Mouse (Mus musculus) lung, postnatal 36 days (tissue): ENCODE data around the gene Rnpep.
A peak's percentile ranks its signal among the peaks of the same experiment; 100 is the strongest.

Experiments used
- DNase-seq: peaks from one replicate; pipeline ENCODE4 v3.0.0; 2022; ENCODE audit warnings: mixed read lengths

Rnpep gene

GRCm38 (mm10) chr1:135283826-135284291, at the start of gene Rnpep:
Gene Rnpep, minus strand, starts transcription at chr1:135284084.
- peak; percentile 74 for DNase-seq

DNA sequence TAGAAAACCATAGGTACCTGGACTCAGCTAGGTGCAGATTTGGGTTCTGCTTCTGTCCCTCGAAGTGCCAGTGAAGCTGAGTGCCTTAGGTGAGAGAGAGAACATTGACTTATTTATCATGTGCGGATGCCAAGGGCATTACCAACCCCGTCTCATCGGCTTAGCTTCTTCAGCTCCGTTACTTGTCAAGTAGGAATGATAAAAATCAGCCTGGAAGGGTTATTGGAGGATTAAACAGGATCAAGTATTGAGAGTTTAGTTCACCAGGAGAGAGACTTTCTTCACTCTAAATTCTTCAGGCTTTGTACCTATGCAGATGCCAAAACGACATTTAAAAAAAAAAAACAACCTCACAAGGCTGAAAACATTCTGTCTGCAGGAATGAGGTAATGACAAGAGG, 46.7 kb upstream of the Rnpep start:
- no peak for DNase-seq

DNA sequence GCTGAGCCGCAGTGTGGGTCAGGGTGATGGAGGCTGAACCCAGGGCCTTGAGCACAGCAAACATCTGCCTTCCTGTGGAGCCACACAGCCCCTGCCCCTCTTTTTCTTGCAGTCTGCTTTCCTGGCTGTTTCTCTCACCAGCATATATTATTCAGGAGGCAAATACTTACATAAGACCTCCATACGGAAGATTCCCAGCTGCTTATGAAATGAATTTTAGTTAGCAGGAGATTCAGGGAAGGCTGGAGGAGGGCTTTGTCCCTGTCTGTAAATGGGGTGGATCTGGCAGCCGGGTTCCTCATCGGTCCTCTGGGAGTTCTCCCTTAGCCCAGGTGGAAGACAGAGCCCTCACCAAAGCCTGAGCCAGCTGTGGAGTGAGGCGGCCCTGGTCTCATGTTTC, 44.5 kb upstream of the Rnpep start:
- DNase-seq, result no peak

- no peak for DNase-seq
Observed at GRCm38 (mm10) chr1:135325934-135326333, 42.0 kb upstream of the Rnpep start.

- DNase-seq, result peak; percentile 74
Observed at GRCm38 (mm10) chr1:135324571-135324970, 40.7 kb upstream of the Rnpep start, which contains the start of gene Lmod1. Gene Lmod1, plus strand, starts transcription at chr1:135324807.

DNA sequence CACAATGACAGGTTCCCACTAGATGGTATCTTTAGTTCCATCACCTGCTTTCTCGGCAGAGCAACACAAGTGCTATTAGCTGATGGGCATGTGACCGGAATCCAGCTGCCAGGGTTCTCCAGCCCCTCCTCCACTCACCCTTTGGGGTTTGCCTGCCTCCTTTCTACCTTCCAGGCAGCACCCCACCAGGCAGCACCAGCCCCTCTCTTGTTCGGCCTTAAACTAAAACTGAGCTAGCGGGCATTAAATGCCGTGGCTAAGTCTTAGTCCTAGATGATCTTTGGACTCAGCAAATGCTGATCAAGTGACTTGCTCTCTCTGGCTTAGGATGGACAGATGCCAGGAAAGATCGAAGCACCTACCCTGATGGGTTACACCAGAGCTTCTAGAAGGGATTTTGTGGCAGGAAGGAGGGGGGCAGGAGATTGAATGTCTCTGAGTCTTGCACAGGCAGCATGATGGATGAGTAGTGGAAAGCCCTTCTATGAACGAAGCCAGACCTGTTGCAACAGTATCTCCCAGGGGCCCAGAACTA, 39.5 kb upstream of the Rnpep start:
- no peak for DNase-seq

- DNase-seq, result peak; percentile 95
Observed at GRCm38 (mm10) chr1:135313284-135314031, 29.6 kb upstream of the Rnpep start, which contains the start of gene Timm17a. Gene Timm17a, minus strand, starts transcription at chr1:135313778.

- no peak for DNase-seq
Observed at GRCm38 (mm10) chr1:135312201-135312600, 28.3 kb upstream of the Rnpep start.

DNA sequence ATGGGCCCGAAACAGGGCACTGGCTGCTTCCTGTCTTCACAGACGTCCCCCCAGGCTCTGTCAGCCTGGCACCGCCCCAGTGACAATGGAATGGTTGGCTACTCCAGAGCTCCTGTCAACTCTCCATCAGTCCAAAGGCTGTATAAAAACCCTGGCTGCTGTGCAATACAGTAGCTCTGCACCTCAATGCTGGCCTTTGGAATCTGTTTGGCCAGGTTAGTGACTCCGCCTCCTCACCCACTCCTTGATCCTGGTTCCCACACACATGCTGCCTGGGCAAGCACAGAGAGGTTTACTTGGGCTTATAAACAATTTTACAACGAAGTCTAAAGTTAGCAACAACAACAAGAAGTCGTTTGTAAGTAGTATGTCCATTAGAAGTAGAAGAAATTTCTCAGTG, 27.5 kb upstream of the Rnpep start:
- DNase-seq, result no peak

DNA sequence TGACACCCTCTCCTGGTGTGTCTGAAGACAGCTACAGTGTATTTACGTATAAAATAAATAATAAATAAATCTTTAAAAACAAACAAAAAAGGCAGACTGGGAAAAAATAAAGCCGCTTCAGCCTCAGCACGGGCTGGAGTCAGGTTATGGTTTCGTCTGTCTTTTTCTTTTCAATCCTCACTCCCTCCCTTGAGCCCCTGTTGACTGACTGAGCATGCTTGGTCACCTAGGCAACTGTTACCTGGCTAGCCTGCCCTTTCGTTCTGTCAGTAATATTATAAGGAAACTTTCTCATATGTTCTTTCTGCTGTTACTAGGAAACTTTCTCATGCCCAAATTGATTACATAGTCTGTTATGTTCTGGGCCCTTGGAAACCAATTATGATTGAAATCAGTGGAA, 7.0 kb upstream of the Rnpep start:
- no peak for DNase-seq

DNA sequence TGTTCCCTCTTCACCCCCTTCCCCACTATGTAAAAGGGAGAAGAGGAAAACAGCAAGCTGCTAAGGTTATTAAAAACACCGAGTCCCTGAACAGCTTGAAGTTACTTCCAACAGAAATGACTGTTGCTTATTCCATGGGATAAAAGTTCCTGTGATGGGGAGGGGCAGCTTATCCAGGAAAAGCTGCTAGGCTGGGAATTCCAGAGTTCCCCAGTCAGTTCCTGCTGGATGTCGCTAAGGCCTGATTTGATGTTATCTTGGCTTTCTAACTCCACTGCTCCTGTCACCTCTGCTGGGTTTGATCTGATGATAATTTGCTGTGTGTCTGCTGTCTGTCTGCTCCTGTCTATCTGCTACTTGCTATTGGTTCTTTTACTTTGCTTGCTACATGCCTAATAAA, 2.4 kb upstream of the Rnpep start:
- DNase-seq, result peak; percentile 35

GRCm38 (mm10) chr1:135283287-135283825, 528 bp downstream of the Rnpep start:
- DNase-seq, result peak; percentile 21

GRCm38 (mm10) chr1:135282536-135283286, 1.2 kb downstream of the Rnpep start:
- peak; percentile 82 for DNase-seq

DNA sequence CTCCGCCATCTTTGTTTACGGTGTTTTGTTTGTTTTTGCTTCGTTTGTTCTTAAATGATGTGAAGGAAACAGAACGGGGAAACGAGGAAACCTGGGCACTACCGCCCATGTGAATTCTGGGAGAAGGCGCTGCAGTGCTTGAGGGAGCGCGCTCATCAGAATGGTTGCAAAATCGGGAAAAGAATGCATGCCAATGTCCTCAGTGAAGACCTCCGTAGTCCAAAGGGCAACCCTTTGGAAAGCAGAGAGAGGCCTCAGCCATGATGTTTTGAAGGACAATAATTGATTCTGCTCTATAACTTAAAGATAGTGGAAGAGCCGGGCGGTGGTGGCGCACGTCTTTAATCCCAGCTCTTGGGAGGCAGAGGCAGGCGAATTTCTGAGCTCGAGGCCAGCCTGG, 2.0 kb downstream of the Rnpep start:
- DNase-seq, result no peak

- DNase-seq, result peak; percentile 91
Observed at GRCm38 (mm10) chr1:135280646-135281045, 3.2 kb downstream of the Rnpep start.

DNA sequence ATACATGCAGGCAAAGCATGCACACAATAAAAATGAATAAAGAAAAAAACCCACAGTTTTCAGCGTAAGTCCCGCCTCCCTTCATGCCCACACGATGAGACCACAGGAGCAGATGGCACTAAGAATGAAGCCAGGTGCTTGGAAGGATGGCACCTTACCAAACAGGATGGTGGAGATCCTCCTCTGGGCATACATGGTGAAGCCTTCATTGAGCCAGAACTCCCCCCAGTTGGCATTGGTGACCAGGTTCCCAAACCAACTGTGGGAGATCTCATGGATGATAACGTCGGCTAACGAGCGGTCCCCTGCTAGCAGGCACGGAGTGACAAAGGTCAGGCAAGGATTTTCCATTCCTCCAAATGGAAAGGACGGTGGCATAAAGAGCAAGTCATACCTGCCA, 12.5 kb downstream of the Rnpep start:
- DNase-seq, result no peak

- DNase-seq, result no peak
Observed at GRCm38 (mm10) chr1:135267663-135268446, 16.0 kb downstream of the Rnpep start.

DNA sequence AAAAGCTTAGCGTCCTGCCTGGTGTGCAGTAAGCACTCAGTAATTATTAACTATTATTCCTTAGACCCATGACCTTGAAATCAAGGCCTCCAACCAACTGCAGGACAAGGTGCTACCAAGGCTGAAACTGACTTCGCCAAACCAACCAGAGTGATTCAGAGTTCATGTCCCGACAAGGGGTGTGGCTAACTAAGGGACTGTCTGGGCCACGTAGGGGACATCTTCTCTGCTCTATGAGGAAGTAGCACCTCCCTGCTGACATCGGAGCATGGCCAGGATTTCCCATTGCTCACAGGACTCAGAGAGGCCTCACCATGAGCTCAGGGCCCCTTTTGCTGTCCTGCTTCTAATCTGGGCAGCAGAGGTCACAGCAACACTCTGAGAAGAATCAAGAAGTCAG, 18.1 kb downstream of the Rnpep start:
- no peak for DNase-seq

DNA sequence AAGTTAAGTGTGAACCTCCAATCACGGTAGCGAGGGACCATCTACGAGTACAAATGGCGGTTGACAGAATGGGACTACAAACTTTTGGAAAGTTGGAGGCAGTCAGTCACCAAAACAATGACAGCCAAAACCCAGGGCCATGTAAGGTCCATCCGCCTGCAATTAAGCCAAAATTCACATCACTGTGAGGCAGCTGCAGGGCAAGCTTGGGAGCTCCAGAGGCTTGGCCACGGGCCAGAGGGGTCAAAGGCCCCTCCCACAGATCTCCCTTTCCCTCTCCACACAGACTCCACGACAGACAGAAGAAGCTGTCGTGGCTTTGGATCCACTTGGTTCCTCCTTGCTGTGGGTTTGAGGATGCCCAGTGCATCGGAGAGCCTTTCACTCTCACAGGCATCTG, 20.6 kb downstream of the Rnpep start:
- no peak for DNase-seq

DNA sequence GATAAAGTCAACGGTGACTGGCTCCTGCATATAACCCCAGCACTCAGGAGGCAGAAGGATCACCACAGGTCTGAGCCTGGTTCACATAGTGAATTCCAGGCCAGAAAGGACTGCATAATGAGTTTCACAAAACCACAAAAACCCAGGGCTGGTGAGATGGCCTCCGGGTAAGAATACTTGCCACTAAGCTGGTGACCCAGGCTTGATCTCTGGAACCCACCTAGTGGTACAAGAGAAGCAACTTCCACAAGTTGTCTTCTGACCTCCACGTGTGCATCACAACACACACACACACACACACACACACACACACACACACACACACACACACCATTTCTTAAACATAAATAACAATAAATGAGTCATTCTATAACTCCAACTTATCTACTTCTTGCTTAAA, 21.6 kb downstream of the Rnpep start:
- DNase-seq, result no peak

- peak; percentile 87 for DNase-seq
Observed at GRCm38 (mm10) chr1:135260931-135261330, 23.0 kb downstream of the Rnpep start.

DNA sequence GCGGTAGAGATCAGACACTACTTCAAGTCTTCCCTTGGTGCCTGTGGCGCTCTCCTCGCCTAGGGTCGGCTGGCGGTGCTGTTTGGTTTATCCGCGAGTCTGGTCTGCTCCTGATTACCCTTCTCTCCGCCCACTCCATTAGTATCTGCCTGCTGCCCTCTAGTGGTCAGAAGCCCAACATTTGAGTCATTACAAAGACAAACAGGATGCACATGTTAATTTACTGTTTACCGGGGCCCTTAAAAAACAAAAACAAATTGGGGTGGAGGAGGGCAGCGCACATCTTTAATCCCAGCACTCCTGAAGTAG, 24.8 kb downstream of the Rnpep start:
- DNase-seq, result peak; percentile 93
